Mouse (Mus musculus): Measurements from ENCODE around the gene Eaf2. TPM values are rescaled to one million over a fixed set of nuclear protein-coding genes. Genes with fewer than 3 reads are reported as not detected.

Eaf2 gene
- total and polyA plus RNA-seq, 3 experiments, result 0.27 to 0.68 TPM; not detected in 1

- H3K36me3 ChIP-seq (ENCODE audit: control insufficient read depth in 1 of 2, insufficient read depth in 2 of 2, low read length in 2 of 2), result no peaks in the 10 kb centered on the region
- H3K9me3 ChIP-seq (replicated peaks; ENCODE audit: insufficient read depth, low read length), result no peaks in the 10 kb centered on the region
- H3K4me1 ChIP-seq (ENCODE audit: control insufficient read depth in 1 of 2, insufficient read depth in 2 of 2, low read length in 2 of 2), result no peaks in the 10 kb centered on the region
- no peak for DNase-seq (ENCODE audit: low read depth, low spot score)
- no peak overlapping the region for H3K4me3 ChIP-seq (ENCODE audit: control insufficient read depth in 1 of 2, insufficient read depth in 1 of 2, low read depth in 2 of 2, low read length in 2 of 2)
- H3K79me2 ChIP-seq (ENCODE audit: control insufficient read depth, insufficient read depth, low read length, poor library complexity), result no peaks in the 10 kb centered on the region
- no peak for TF ChIP-seq POLR2A (IDR thresholded peaks at IDR 0.05; ENCODE audit: control insufficient read depth in 1 of 2, insufficient read depth in 1 of 2, low read depth in 1 of 2, low read length in 2 of 2, poor library complexity in 1 of 2)
- no peak for TF ChIP-seq MAX (IDR thresholded peaks at IDR 0.05; ENCODE audit: low read length)
- no peak for TF ChIP-seq CHD1 (IDR thresholded peaks at IDR 0.05; ENCODE audit: low read depth, low read length)
- TF ChIP-seq CHD2 (IDR thresholded peaks at IDR 0.05; ENCODE audit: low read length), result no peak
- no peak for TF ChIP-seq RCOR1 (IDR thresholded peaks at IDR 0.05; ENCODE audit: low read depth, low read length)
- no peak for TF ChIP-seq MYB (IDR thresholded peaks at IDR 0.05; ENCODE audit: low read depth, low read length)
- TF ChIP-seq UBTF (IDR thresholded peaks at IDR 0.05; ENCODE audit: borderline replicate concordance, insufficient read depth, low read depth, low read length), result no peak
- TF ChIP-seq CTCF (IDR thresholded peaks at IDR 0.05 in 2 of 3, conservative IDR thresholded peaks at IDR 0.05 in 1 of 3; ENCODE audit: control insufficient read depth in 1 of 3, insufficient read depth in 1 of 3, low read depth in 2 of 3, low read length in 3 of 3, poor library complexity in 1 of 3, severe bottlenecking in 1 of 3), result no peak
- no peak for TF ChIP-seq NELFE (IDR thresholded peaks at IDR 0.05; ENCODE audit: low read depth, low read length)
- TF ChIP-seq ZC3H11A (IDR thresholded peaks at IDR 0.05; ENCODE audit: low read depth, low read length), result no peak
- no peak for TF ChIP-seq ZNF384 (IDR thresholded peaks at IDR 0.05; ENCODE audit: low read depth, low read length)
- no peak for TF ChIP-seq USF2 (IDR thresholded peaks at IDR 0.05; ENCODE audit: borderline replicate concordance in 1 of 2, insufficient read depth in 1 of 2, low read depth in 1 of 2, low read length in 2 of 2)
- TF ChIP-seq EP300 (IDR thresholded peaks at IDR 0.05; ENCODE audit: low read depth in 1 of 2, low read length in 2 of 2), result no peak
- H3K27me3 ChIP-seq (ENCODE audit: control insufficient read depth in 1 of 2, insufficient read depth in 2 of 2, low read length in 2 of 2), result no peaks in the 10 kb centered on the region
- H3K27ac ChIP-seq (ENCODE audit: control insufficient read depth, low read depth, low read length), result no peak overlapping the region
- H3K9ac ChIP-seq (ENCODE audit: control insufficient read depth, low read depth, low read length, poor library complexity, severe bottlenecking), result no peak overlapping the region
Measured at GRCm38 (mm10) chr16:36912311-36912710, 37.5 kb upstream of the Eaf2 start.

DNA sequence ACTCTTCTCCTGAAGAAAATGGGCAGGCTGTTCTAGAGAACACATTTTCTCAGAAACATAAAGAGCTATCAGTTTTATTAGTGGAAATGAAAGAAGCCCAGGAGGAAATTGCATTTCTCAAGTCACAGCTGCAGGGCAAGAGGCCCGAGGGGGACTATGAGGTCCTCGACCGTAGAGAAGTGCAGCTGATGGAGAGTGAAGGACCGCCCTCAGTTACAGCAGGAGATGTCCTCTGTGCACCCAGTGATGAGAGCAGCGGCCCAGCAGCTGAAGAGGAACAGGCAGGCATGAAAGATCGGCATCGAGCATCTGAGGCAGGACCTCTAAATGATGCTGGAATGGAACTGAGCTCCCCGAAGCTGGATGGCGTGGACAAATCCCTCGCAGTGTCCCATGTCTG is 37.1 kb upstream of the Eaf2 start:
- Histone ChIP-seq H3K4me3 (ENCODE audit: control insufficient read depth in 1 of 2, insufficient read depth in 1 of 2, low read depth in 2 of 2, low read length in 2 of 2) (no peak overlapping the region), H3K36me3 (ENCODE audit: control insufficient read depth in 1 of 2, insufficient read depth in 2 of 2, low read length in 2 of 2) (no peaks in the 10 kb centered on the region), H3K4me1 (ENCODE audit: control insufficient read depth in 1 of 2, insufficient read depth in 2 of 2, low read length in 2 of 2) (no peaks in the 10 kb centered on the region), H3K9ac (ENCODE audit: control insufficient read depth, low read depth, low read length, poor library complexity, severe bottlenecking) (no peak overlapping the region), H3K27me3 (ENCODE audit: control insufficient read depth in 1 of 2, insufficient read depth in 2 of 2, low read length in 2 of 2) (no peaks in the 10 kb centered on the region), H3K79me2 (ENCODE audit: control insufficient read depth, insufficient read depth, low read length, poor library complexity) (no peaks in the 10 kb centered on the region), H3K27ac (ENCODE audit: control insufficient read depth, low read depth, low read length) (no peak overlapping the region), H3K9me3 (replicated peaks; ENCODE audit: insufficient read depth, low read length) (no peaks in the 10 kb centered on the region)
- no peak for TF ChIP-seq TBP (IDR thresholded peaks at IDR 0.05; ENCODE audit: low read depth, low read length)
- TF ChIP-seq TAL1 (IDR thresholded peaks at IDR 0.05; ENCODE audit: low read length), result no peak
- no peak for TF ChIP-seq UBTF (IDR thresholded peaks at IDR 0.05; ENCODE audit: borderline replicate concordance, insufficient read depth, low read depth, low read length)
- TF ChIP-seq POLR2A (IDR thresholded peaks at IDR 0.05; ENCODE audit: control insufficient read depth in 1 of 2, insufficient read depth in 1 of 2, low read depth in 1 of 2, low read length in 2 of 2, poor library complexity in 1 of 2), result no peak
- no peak for TF ChIP-seq BHLHE40 (IDR thresholded peaks at IDR 0.05; ENCODE audit: borderline replicate concordance, low read depth, low read length)
- TF ChIP-seq GATA1 (IDR thresholded peaks at IDR 0.05; ENCODE audit: low read depth, low read length), result no peak
- no peak for TF ChIP-seq RAD21 (IDR thresholded peaks at IDR 0.05; ENCODE audit: low read depth, low read length)
- no peak for DNase-seq (ENCODE audit: low read depth, low spot score)
